Mouse (Mus musculus) megakaryocyte progenitor cell, adult 5-6 weeks (primary cell): ENCODE measurements around the gene Pkib. TPM values are rescaled to one million over a fixed set of nuclear protein-coding genes. Genes with fewer than 3 reads are reported as not detected.

Experiments
- ATAC-seq: replicated peaks from 2 replicates; pipeline ENCODE4 v1.8.0; 2016; ENCODE audit warnings: mild to moderate bottlenecking, moderate TSS enrichment, inconsistent platforms; ENCODE audit not compliant: poor library complexity
- total RNA-seq, 2 experiments: library from RNA; stranded (forward) in 1 of 2; stranded (reverse) in 1 of 2; fragments of 157-497, 149-512 nt in 1 of 2; fragments of 200-1000 nt in 1 of 2; gene quantifications; 2 replicates each; pipeline versions ENCODE4 v1.2.3 to v1.2.4; 2015 to 2017

The Pkib gene
- total RNA-seq (2015): 22.1 and 23.6 TPM in 2 replicates
- total RNA-seq (2017): 12.7 and 14.4 TPM in 2 replicates

DNA sequence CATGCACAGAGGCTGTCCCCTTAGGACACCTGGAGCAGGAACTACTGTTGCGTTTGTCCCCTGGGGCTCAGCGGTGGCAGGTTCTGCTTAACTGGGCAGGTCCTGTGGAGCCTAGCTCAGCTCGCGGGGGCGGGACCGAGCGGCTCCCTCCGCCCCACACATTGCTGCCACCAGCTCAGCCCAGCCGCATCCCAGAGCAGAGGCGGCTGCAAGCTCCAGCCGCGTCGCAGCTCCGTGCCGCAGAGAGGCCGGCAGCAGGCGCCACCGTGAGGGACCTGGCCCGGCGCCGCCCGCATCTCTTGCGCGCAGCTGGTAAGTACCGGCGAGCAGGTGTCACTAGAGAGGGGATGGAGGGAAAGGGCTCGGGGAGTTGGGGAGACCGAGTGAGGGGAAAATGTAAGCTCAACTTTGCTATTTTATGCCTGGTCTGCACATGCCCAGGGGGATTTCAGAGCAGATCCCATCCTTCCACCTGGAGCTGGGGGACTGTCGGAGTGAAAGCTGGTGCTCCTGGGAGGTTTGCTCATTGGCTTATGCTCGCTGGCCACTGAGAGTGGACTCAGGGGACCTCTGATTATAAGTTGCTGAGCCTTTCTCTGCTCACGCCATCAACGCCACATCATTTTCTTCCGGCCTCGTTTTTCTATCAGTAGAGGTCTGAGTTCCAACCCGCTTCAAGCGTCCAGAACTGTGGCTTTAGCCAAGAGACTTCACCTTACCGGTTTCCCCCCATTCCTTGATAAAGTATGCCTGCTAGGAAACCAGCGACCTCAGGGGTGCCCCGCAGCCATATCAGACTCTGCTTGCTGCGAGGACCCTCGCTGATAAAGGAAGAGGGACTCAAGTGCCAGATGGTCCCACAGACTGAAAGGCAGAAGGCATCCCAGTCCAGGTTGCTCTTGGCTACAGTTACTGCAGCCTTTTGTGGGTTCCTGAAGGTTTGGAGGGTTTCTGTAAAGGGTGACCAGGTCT is at the start of gene Pkib:
TSS of gene Pkib (plus strand) at position 86 of the 972 bp plus-strand sequence.
- peak; percentile 92 for ATAC-seq

DNA sequence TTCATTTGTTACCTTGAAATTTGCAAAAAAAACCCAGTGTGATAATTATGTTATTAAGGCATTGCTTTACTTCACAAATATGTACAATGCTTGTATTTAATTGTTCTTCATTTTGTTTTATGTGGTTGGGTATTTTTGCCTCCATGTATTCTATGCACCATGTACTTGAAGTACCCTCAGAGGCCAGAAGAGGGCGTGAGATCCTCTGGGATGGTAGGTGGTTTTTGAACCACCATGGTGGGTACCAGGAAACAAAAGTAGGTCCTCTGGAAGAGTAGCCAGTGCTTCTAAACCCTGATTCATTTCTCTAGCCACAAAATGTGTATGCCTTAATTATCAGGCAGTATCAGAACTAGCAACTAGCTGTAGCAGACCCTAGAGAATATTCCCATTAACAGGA is 47.9 kb upstream of the Pkib start:
- ATAC-seq: peak; percentile 77

DNA sequence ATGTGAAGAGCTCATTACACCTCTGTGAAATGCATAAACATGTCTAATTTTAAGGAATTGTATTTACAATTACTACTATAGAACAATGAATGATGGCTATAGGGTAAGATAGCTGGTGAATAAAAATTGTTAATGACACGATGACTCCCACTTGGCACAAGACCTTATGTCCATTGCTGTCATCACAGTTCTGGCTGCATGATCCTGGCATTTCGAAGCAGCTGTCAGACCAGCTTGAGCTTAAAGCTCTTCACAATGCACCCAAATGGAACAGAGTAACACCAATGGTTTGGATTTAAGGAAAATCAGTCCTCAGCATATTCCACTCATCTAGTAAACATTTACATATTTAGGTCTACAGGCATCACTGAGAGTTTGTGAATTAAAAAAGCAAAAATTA is 37.5 kb upstream of the Pkib start:
- no peak for ATAC-seq

DNA sequence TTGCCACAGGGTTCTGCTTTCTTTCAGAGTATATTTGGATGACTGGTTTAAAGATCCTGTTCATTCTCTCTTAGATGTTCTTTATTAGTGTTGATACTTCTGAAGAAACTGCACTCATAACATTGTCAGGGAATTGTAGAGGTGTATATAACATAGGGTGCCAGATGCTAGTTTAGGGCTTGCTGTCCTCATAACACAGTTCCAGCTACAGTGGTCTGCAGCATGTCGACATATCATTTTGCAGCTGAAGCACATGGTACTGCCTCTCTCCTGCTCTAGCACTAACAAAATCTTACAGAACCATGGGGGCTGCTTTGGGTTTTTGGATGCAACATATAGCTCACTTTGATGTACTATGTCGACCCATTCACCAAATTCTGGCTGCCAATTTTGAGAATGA is 34.6 kb upstream of the Pkib start:
- no peak for ATAC-seq

DNA sequence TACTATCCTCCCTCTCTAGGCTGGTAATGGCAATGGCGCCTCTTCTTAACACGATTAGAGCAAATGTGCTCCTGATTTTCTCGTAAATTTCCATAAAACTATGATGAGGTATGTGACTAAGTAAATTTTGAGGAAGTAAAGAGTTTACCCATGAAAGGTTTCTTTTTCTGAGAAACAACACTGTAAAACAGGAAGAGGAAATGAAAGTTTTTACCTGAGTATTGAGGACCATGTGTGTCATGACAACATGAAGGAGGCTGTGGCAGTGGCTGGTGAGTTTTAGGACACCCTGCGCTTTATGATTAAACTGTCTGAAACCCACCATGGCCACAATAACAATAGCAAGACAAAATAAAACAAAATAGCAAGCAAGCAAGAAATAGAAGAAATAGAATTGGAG is 28.8 kb upstream of the Pkib start:
- ATAC-seq: peak; percentile 79

DNA sequence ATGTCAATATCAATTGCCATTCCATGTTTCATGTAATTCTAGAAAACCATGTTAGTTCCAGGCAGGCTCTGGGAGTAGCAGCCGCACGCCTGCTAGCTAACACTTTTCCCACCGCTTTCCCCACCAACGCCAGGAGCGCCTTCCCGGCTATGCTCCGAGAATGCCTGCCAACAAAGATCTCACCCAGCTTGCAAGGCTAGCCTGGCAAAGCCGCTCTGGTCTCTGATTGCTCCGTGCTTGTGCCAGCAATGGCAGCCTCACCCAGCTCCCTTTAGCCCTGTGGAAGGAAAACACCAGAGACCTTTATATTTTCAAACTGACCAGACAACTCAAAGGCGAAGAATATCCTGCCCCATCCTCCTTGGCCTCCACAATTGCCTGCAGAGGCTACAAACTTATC is 8.5 kb upstream of the Pkib start:
- no peak for ATAC-seq

DNA sequence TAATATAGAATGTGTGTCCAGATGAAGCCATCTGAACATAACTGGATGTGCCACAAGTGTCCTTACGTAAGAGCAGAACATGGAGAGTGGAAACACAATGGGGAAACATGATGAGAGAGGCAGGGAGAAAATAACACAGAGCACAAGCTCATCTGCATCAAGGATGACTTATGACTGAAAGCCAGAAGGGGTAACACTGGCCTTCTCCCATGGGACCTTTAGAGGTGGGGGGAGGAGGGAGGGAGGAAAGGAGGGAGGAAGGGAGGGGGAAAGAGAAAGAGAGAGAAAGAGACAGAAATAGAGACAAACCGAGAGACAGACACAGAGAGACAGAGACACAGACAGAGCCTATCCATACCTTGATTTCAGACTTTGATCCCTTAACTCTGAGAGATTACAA is 4.0 kb upstream of the Pkib start:
- no peak for ATAC-seq

DNA sequence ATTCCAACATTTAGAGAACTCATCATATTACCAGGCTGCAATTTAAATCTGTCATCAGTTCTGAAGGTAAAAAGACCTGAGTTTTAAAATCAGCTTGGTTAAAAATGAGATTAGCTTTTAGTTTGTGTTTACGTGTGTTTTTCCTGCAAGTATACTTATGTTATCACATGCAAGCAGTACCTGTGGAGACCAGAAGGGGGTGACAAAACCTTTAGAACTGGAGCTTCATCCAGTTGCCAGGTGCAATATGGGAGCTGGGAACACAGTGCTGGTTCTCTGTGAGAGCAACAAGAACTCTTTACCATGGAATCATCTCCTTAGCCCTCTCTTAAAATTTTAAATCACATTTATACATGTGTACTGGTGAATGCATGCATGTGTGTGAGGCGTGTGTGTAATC is 1.2 kb upstream of the Pkib start:
- no peak for ATAC-seq

DNA sequence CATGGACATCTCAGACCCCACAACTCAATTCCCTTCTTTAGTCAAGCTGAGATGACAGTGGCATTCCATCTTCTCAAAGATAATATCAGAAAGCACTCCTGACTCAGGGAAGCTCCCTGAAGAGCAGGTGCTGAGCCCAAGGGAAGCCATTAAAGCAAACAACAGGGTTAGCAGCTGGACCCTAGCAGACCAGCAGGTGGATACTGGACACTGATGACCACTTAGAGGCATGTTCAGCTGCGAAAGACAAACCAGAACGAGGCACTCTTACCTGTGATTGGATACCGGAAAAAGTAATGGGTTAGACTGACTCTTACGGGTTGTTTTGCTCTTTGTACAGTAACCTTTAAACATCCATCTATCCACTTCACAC is 1.1 kb downstream of the Pkib start:
- no peak for ATAC-seq

DNA sequence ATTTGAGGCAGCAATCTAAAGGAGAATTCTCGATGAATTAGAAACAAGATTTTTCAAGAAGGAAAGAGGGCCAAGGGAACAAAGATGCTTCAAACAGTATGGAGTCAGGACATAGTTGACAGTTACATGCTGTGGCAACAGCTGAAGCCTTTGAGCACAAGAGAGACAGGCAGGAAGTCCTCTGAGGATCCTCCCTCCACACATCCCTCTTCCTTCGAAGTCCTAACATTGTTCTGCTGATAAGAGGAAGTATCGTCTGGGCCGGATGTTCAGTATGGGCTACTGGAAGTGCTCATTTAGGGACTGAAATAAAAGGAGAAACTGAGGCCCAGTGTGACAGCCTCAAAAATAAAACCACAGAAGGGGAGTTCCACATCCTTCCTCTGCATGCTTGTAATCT is 5.2 kb downstream of the Pkib start:
- ATAC-seq: peak; percentile 79

DNA sequence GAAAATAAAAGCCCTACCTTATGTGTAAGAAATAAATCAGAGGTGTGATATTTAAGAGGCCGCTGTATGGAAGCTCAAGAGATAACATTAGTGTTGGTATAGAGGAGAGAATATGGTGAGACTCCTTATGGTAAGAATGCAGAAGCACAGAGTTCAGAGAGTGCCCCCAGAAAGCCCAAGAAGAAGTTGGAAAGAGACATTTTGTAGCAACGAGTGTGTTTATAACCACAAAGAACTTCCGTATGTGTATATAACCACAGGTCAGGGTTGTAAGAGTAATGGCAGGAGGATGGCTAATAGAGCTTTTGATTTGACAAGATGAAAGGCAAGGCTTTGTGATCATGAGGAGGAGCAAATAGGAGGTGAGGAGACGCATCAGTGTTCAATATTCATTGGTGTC is 6.5 kb downstream of the Pkib start:
- peak; percentile 57 for ATAC-seq

DNA sequence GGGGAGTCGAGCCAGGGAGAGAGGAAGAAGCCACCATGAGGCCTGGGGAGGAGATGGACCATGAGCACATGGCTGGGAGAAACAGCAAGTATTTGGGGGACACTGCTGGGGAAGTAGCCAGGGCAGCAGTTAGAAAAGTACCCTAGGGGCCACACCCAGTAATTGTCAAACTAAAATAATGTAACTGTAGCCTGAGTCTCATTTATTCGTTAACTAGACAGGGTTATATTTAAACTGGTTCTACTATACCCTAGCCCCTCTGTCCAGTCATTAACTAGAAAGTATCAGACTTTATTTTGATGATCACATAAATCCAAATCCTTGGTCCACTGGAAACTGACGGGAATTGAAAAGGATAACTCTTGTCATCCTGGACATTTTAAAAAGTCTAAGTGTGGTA is 7.8 kb downstream of the Pkib start:
- no peak for ATAC-seq

DNA sequence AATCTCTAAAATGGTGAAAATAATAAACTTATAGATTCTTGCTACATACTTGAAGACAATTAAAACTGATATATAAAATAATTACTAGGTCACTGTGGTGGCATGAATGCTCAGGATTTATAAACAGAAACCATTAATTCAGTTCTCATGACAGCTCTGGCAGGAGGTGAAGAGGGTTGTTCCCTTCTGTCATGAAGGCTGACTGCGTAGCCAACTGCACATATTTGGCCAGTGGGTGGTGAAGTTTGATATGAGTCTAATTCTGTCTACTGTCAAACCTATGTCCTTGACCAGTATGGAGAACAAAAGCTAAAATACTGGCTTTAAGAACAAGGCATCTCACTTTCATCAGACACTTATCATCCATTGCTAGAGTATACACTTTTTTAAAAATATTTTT is 21.5 kb downstream of the Pkib start:
- ATAC-seq: no peak

DNA sequence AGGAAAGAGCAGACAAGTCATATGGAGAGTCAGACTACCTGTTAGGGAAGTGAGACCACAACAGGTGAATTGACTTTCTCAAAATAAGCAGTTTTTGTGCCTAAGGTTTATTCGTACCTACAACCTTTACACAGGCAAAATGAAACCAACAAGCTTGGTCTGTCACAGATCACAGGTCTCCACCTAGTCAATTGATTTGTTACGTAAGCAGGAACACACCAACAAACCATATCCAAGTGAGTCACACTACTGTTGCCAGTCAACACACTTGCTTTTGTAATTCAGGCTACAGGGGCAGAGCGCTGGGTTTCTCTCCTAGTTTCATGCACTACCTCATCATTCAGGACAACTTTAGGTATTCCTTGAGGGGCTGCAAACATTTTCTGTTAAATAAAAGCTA is 28.7 kb downstream of the Pkib start:
- no peak for ATAC-seq

DNA sequence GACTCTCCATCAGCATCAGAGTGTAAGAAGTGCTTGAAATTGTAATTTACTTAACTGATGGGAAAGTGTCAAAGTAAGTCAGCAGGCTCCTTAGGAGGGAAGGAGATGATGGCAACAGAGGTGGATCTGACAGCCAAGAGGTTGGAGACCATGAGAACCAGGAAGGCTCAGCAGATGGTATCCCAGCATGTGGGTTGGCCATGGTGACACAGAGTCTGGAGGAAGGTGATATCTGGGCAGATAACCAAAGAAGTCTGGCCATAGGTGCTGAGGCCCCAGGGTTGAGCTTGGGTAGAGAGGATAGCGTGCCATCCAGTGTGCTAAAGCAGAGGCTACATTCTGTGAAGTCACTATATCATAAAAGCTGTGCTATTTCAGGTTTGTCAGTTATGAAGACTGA is 32.0 kb downstream of the Pkib start:
- no peak for ATAC-seq

DNA sequence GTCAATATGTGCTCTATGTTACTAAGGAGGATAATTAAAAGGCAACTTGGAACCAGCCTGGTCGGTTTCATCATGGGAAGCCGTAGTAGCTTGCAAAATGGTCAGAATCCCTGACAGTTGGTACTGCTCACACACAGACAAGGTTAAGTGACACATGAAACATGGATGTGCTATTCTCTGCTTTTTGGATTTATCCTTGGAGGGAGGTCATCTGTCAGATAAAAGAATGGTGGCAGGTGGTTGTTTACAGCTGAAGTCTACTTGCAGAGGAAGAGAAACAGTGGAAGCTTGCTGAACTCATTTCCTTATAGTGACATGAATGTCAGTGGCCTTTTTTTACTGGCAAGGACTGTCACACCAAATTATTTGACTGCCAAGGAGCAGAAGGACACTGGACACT is 32.5 kb downstream of the Pkib start:
- ATAC-seq: no peak

DNA sequence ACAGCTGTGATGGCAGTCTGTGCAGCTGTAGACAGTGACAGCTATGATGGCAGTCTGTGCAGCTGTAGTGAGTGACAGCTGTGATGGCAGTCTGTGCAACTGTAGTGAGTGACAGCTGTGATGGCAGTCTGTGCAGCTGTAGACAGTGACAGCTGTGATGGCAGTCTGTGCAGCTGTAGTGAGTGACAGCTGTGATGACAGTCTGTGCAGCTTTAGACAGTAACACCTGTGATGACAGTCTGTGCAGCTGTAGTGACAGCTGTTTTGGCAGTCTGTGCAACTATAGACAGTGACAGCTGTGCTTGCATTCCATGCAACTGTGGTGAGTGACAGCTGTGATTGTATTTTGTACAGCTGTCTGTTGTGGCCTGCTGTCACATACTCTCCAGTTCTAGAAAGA is 44.0 kb downstream of the Pkib start:
- ATAC-seq: no peak

DNA sequence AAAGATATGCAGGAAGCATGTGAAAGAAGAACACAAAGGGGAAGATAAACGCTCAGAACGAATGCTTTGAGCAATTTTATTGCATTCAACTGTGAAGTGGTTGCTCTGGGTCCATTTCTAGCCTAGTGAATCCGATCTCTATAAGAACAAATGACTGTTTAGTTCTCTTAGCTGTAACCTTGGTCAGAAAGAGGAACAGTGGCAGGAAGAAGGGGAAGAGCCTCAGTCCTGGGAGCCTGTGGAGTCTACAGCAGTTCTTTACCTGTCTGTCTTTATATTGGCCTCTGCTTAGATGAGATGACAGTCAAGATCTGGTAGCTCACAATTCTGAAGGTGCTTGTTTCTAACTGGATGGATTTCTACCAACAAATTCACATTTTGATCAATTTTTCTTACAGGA is 56.2 kb downstream of the Pkib start:
- ATAC-seq: peak; percentile 85

DNA sequence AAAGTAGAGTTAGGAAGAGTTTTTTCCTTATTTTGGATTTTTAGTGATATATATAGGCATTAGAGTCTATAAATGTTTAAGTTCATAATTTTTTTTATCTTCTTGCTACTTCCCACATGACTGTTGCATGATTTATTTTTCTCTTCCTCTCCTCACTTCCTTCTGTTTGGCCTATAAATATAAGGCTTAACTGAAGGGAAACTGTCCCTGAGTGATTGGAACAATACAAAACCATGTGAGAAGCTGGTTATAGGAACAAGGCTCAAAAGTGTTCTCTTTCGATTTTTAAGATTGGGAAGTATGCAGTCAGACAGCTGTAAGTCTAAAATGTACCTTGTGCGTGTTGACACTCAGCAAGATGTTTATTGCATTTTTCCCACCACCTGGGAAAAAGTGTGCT is 58.4 kb downstream of the Pkib start:
- ATAC-seq: peak; percentile 90

DNA sequence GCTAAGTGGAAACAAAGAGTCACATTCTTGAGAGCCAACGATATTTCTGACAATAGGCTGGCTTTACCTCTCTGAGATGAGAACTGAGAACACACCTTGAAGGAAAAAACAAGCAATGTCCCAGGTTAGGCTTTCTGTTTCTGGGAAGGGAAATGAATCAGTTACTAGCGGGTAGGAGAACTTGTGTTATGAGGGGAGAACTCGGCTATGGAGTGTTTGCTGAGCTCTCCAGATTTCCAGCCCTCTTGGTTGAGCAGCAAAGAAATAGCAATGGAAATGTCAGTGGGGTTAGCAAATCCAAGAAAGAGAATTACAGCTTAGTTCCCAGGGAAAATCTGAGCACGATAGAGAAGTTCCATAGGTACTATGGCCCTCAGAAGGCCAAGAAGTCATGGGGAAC is 70.5 kb downstream of the Pkib start:
- ATAC-seq: no peak

DNA sequence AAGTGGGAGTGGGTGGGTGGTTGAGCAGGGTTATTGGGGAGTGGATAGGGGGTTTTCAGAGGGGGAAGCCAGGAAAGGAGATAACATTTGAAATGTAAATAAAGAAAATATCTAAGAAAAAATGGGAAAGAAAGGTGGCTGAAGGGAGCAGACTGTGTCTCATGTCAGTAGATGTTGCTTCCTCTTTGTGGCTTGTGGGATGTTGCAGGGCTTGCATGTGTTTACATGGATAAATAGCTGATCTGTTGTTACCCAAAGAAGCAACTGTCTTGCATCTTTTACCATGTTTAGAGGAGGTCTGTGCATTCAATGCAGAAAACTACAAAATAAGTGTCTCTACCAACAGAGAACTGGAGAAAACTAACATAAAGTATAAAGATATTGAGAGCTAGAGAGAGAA is 89.3 kb downstream of the Pkib start:
- peak; percentile 96 for ATAC-seq

DNA sequence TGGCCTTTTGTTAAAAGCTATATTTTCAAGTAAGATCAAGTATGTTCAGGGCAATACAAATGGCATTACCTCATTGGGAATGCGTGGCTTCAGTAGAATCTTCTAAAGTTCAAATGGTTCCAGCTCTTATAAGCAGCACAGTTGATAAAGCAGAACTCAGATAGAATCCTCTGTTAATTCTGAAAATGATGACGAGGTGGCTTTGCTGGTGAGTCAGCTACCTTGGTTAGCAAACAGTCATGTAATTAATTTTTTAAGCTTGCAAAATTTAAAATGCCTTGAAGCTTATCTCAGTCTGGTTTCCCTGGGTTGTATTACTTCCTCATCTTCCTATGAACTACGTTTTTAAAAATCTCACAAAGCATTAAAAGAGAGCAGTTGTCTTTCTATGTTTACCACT is 90.6 kb downstream of the Pkib start:
- peak; percentile 71 for ATAC-seq

DNA sequence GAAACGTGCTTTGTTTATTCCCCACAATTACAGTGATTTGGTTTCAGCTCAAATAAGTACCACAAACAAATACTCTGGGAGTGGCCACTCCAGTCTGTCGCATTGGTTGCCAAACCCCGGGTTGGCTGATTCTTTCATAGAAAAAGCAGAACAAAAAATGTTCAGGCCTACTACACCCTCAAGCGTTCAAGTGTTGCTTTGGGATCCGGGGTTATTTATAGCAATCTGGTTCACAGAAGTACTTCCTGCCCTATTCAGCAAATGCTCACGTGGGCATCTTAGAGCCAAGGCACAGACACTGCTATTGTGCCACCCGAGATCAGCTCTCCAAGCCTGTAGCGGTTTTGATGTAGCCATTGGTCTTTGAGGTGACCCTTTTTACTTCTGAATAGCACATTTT is 95.9 kb downstream of the Pkib start:
- ATAC-seq: peak; percentile 94
